Mouse (Mus musculus) urinary bladder, postnatal 36 days (tissue): ENCODE results near the gene 3110001I22Rik.
"Not testable (repeated sequence)": the region's sequence is repeated elsewhere in the genome, so short reads cannot be mapped to it uniquely, and the experiment has no call there.

Source experiments
- DNase-seq, 2 experiments: peaks; one replicate each; pipeline ENCODE4 v3.0.0; 2022; ENCODE audit warnings: low spot score in 2 of 2, mixed read lengths in 1 of 2

Gene 3110001I22Rik

GRCm38 (mm10) chr16:13671685-13672385 lies at the start of gene 3110001I22Rik, which contains the start of gene Bfar:
Gene 3110001I22Rik (plus strand): TSS chr16:13671929.
Gene Bfar (plus strand): TSS chr16:13671858.
- peak; percentile 83 to 91 for DNase-seq

DNA sequence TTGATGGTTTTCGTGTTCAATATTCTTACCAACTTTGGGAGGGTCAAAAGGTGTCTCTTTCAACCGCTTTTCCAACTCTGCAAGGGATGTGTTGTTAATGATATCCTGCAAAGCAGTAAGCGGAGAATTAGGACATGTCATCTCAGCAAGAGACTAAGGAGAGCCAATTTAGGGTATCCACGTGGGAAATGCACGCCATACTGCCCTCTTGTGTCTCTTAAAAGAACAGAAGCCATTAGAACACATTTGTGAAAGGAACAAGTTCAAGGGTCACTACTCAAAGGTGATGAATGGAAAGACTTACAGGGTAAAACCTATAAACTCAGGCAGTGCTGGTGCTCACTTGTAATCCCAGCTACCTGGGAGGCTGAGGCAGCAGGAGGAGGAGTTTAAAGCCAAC lies 43.4 kb upstream of the 3110001I22Rik start:
- no peak for DNase-seq

- not testable (repeated sequence) for DNase-seq
Observed at GRCm38 (mm10) chr16:13638198-13638597, 33.5 kb upstream of the 3110001I22Rik start.

DNA sequence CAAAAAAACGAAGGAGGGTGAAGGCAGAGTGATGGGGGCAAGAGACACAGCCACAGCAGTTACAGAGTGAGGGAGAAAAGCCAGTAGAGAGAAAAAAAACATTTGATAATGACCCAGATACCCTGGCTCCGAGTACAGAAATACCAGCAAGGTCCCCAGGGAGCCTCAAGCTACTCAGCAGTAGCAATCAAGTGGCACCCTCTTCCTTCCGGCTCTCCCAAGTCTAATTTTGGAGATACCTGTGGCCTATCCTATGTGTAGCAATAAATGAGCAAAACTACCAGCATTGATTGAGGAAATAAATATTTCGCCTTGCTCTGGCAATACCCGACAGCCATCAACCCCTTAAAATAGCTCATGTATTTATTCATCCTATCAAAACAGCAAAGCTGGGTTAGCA lies 32.2 kb upstream of the 3110001I22Rik start:
- DNase-seq: no peak

- DNase-seq: no peak
Observed at GRCm38 (mm10) chr16:13640064-13640463, 31.7 kb upstream of the 3110001I22Rik start.

GRCm38 (mm10) chr16:13644474-13644873 lies 27.3 kb upstream of the 3110001I22Rik start:
- no peak for DNase-seq

DNA sequence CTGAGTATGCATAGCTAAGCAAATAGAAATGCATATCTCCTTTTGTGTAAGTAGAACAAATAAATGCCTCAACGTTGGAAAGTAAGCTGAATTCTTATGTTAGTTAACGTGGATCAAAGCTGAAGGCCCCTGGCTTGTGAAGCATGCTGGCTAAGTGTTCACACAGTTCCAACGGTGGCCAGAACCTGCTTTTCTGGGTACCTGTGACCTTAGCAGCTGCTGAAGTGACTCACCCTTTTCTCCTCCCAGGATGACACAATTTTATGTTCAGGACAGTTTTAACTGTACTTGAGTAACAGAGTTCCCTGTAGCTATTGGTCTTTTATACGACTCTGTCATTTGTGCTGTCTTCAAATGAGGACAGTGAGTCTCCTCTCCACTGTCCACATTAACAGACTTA lies 25.8 kb upstream of the 3110001I22Rik start:
- peak; percentile 21 to 35 for DNase-seq

DNA sequence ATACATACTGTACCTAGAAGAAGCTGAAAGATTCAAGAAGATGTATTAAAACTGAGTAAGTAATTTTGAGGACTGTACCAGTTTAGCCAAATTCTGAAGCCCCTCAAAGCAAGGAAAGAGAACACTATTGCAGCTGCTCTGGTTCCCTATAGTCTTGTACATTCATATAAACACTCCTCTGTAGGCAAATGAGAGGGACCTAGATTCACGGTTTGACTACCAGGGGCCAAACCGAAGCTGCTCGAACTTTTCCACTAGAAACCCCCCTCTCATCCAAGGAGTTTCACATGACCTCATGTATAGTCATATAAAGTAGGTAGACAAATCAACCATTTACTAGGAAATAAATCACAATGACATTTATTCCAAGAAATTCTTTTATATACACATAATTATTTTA lies 12.8 kb upstream of the 3110001I22Rik start:
- no peak for DNase-seq

GRCm38 (mm10) chr16:13660736-13661135 lies 11.0 kb upstream of the 3110001I22Rik start:
- DNase-seq: no peak

- peak; percentile 91 to 94 for DNase-seq
Observed at GRCm38 (mm10) chr16:13667878-13668343, 3.8 kb upstream of the 3110001I22Rik start, which contains the start of gene Parn. Gene Parn (minus strand): TSS chr16:13668170.

GRCm38 (mm10) chr16:13668402-13669108 lies 3.2 kb upstream of the 3110001I22Rik start:
- DNase-seq: no peak

DNA sequence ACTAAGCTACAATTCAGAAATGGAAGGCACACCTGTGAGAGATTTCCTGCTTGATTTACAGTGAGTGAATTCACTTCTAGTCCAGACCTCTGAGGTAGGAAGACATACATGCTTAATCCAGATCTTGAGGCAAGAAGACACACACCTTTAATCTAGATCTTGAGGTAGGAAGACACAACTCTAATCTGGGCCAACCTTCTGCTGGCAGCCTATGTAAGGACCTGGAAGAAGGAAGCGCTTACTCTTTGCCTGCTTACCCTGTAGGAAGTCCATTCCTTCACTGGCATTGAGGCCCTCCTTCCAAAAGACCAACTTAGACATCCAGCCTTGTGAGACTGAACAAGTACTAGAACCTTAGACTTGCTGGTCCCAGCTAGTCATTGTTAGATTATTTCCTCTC lies 2.4 kb upstream of the 3110001I22Rik start:
- no peak for DNase-seq

GRCm38 (mm10) chr16:13670896-13671295 lies 833 bp upstream of the 3110001I22Rik start:
- DNase-seq: not testable (repeated sequence)

DNA sequence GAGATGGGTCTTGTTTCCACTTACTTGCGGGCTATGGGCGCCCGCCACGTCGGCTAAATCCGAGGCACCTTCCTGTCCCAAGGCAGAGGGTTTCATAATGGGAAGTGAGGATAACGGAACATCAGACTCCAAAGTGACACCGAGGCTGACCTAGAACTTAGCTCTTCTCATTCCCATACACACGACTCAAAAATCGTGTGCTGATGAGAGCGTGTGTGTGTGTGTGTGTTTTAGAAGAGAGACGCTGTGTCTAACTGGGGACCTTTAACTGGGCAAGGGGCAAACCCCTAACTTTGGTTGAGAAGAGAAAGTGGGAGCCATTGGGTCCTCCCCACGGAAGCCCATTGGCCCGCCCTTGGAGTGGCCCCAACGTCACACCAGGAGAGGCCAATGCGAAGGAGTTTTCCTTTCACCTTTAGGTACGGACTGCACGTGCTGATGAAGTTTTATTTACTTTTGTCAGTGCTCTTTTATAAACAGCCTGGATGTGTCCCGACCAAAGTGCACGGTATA lies 713 bp downstream of the 3110001I22Rik start:
- peak; percentile 37 to 69 for DNase-seq

GRCm38 (mm10) chr16:13673114-13673513 lies 1.4 kb downstream of the 3110001I22Rik start:
- DNase-seq: no peak

GRCm38 (mm10) chr16:13674511-13674910 lies 2.8 kb downstream of the 3110001I22Rik start:
- no peak for DNase-seq

DNA sequence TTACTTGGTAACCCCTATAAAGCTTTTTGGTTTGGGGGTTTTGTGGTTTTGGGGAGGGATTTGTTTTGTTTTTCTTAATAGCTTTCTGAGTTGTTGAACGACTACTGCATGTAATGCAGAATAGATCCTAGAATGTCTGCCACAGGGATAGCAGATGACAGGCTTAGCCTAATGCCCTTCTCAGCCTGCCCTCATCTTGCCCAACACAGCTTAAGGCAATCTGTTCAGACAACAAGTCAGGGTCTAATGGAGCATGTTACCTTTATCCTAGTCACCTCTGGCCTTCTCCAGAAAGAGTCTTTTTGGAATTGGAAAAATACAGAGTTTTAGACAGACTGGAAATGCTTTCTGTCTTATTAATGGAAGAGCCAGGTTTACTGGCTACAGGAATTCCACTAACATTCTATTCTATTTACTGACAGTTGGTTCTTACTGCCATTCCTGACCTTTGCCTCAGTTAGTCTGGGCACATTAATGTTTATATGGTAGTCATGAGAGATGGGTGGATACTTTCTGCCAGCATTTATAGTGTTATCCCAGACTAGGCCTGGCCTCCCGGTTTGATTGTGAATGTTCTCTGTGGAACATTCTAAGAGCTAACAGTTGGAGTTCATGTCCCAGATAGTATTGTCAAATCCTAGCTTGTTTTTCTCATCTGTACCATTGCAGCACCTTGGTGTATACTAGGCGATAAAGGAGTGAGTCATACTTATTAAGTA lies 7.0 kb downstream of the 3110001I22Rik start:
- no peak for DNase-seq

- DNase-seq: no peak
Observed at GRCm38 (mm10) chr16:13698998-13699397, 27.3 kb downstream of the 3110001I22Rik start.

- no peak for DNase-seq
Observed at GRCm38 (mm10) chr16:13702184-13702583, 30.5 kb downstream of the 3110001I22Rik start.

- no peak for DNase-seq
Observed at GRCm38 (mm10) chr16:13704676-13705075, 32.9 kb downstream of the 3110001I22Rik start.

DNA sequence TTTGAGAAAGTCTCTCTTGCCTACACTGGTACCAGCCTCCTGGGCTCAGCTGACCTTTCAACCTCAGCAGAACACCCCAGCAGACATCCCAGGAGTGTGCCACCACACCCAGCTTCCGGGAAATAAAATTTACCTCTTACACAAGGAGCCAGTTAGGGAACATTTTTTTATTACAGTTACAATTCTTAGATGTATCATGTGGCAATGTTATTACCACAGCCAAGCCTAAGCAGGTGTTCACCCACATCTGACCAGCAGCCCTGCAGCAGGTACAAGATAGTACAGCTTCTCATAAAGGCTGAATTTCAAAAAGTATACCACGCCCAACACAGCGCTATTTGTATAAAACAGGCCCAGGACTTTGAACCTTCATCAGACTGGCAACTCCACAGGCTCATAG lies 43.2 kb downstream of the 3110001I22Rik start:
- DNase-seq: no peak
